Mouse (Mus musculus) ES-Bruce4 (cell line): ENCODE data around the gene Wdr76. TPM values are rescaled to one million over a fixed set of nuclear protein-coding genes. Genes with fewer than 3 reads are reported as not detected.
"Not testable (repeated sequence)": the region's sequence is repeated elsewhere in the genome, so short reads cannot be mapped to it uniquely, and the experiment has no call there.

ENCODE experiments used
- H3K27ac ChIP-seq: 2 replicates; pipeline ENCODE4 v1.5.1; 2012; ENCODE audit warnings: low read length, inconsistent platforms; ENCODE audit not compliant: insufficient read depth
- H3K27me3 ChIP-seq: 2 replicates; pipeline ENCODE4 v1.6.1; 2012; ENCODE audit warnings: mild to moderate bottlenecking, low read length, inconsistent platforms; ENCODE audit not compliant: control insufficient read depth, poor library complexity, insufficient read depth, severe bottlenecking
- H3K36me3 ChIP-seq: 2 replicates; pipeline ENCODE4 v1.6.1; 2012; ENCODE audit warnings: inconsistent platforms, mild to moderate bottlenecking, low read length, moderate library complexity; ENCODE audit not compliant: control insufficient read depth, poor library complexity, insufficient read depth, severe bottlenecking
- H3K4me1 ChIP-seq: one replicate; pipeline ENCODE4 v1.8.1; 2011; ENCODE audit warnings: low read length; ENCODE audit not compliant: control insufficient read depth, insufficient read depth
- H3K4me3 ChIP-seq: 2 replicates; pipeline ENCODE4 v1.5.1; 2011; ENCODE audit warnings: low read depth, mild to moderate bottlenecking, low read length
- H3K9ac ChIP-seq: 2 replicates; pipeline ENCODE4 v1.6.1; 2012; ENCODE audit warnings: low read depth, mild to moderate bottlenecking, inconsistent platforms; ENCODE audit not compliant: poor library complexity, severe bottlenecking
- H3K9me3 ChIP-seq: replicated peaks from 2 replicates; pipeline ENCODE4 v1.6.1; 2012; ENCODE audit warnings: mild to moderate bottlenecking, low read length, inconsistent platforms; ENCODE audit not compliant: control insufficient read depth, poor library complexity, insufficient read depth, severe bottlenecking
- CTCF ChIP-seq: IDR thresholded peaks from one replicate; pipeline ENCODE4 v1.8.1; 2011; ENCODE audit warnings: low read depth, low read length
- EP300 ChIP-seq: IDR thresholded peaks from 2 replicates; pipeline ENCODE4 v1.6.1; 2011; ENCODE audit warnings: low read depth, low read length; ENCODE audit not compliant: insufficient read depth
- POLR2A ChIP-seq: IDR thresholded peaks from one replicate; pipeline ENCODE4 v1.8.1; 2011; ENCODE audit warnings: low read length; ENCODE audit not compliant: insufficient read depth
- polyA plus RNA-seq: library from polyadenylated mRNA; stranded (reverse); fragments of >200 nt; gene quantifications from 2 replicates; pipeline ENCODE4 v1.2.4, GENCODE M21; 2011; ENCODE audit warnings: low read depth; ENCODE audit not compliant: missing spikeins, insufficient read depth, insufficient read length

The Wdr76 gene
- polyA plus RNA-seq, 1 experiment, result 40.6 TPM

DNA sequence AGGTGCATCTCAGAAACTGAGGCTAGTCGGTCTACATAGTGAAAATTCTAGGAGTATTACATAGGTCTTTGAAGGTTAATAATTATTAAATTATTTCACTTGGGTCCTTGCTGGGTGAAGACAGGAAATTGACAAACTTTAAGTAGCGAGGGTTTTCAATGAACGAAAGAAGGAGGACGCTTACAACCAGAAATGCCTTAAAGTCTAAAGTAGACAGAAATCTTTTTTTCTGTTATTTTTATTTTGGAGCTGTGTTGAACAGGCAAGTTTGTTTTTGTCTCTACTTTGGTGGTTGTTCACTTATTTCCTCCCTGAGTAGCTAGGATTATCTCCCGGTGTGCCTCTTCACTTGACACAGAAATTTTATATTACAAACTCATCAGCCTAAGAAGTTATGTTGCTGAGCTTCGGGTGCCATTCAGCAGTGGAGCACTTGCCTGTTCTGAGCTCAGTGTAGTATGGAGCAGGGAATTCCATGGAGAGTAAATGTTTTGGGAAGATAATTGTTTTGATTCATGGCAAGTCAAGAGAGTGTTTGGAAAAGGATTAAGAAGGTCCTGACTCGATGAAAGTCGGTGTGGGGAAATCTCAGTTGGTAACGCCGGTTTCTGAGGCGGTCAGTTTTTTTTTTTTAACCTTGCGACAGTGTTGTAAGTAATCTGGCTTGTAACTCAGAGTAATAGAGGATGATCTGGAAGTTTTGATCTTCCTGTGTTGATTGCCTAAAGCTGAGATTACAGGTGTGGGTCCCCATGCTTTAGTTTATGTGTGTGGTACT, 839 bp downstream of the Wdr76 start:
- Histone ChIP-seq H3K4me1 (no peaks in the 10 kb centered on the region), H3K27ac (no peak overlapping the region), H3K9ac (peak overlapping the region; percentile 82), H3K27me3 (no peaks in the 10 kb centered on the region), H3K36me3 (peaks cover 11% of the 10 kb centered on the region), H3K9me3 (no peaks in the 10 kb centered on the region), H3K4me3 (peak overlapping the region; percentile 84)
- TF ChIP-seq POLR2A (no peak), CTCF (no peak), EP300 (no peak)

DNA sequence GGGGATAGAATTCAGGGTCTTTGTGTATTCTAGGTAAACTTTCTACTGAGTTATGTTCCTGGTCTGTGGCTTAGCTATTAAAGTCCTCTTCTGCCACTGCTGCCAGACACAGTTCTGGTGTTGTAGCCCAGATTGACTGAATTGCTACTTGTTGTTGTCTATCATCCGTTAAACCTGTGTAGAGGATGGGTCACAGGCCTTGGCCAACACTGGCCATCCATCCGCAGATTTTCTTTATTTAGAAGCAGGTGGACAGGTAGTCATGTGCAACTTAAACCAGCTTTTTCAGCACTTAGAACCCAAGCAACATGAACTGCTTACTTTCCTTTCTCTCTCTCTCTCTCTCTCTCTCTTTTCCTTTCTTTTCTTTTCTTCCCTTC, 1.4 kb downstream of the Wdr76 start:
- no peaks in the 10 kb centered on the region for H3K9me3 ChIP-seq
- TF ChIP-seq POLR2A (no peak), CTCF (no peak), EP300 (no peak)
- H3K4me1 ChIP-seq, result no peaks in the 10 kb centered on the region
- peak overlapping the region; percentile 82 for H3K9ac ChIP-seq
- peaks cover 11% of the 10 kb centered on the region for H3K36me3 ChIP-seq
- H3K4me3 ChIP-seq, result no peak overlapping the region
- H3K27ac ChIP-seq, result no peak overlapping the region
- no peaks in the 10 kb centered on the region for H3K27me3 ChIP-seq

DNA sequence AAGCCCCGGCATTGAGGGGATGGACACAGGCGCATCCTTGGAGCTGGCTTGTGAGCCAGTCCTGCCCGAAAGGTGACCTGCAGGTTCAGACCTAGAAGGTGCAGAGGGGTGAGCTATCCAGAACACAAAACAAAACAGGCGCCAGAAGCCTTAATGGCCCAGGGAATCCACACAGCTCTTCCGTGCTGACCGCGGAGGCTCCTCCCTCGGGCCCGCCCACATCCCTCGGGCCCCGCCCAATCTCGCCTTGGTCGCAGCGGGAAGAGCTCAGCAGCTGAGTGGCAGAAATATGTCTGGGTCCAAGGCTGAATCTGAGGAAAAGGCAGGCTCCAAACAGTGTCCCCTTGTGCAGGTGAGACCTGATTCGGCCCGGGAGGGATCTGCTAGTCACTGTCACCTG, 3.1 kb downstream of the Wdr76 start:
- H3K9me3 ChIP-seq, result no peaks in the 10 kb centered on the region
- H3K27me3 ChIP-seq, result no peaks in the 10 kb centered on the region
- H3K4me3 ChIP-seq, result peak overlapping the region; percentile 45
- TF ChIP-seq EP300 (no peak), CTCF (no peak)
- H3K4me1 ChIP-seq, result no peaks in the 10 kb centered on the region
- H3K36me3 ChIP-seq, result peaks cover 11% of the 10 kb centered on the region
- H3K9ac ChIP-seq, result peak overlapping the region; percentile 20
- H3K27ac ChIP-seq, result peak overlapping the region; percentile 29; the same call in 1 of the 2 replicates

DNA sequence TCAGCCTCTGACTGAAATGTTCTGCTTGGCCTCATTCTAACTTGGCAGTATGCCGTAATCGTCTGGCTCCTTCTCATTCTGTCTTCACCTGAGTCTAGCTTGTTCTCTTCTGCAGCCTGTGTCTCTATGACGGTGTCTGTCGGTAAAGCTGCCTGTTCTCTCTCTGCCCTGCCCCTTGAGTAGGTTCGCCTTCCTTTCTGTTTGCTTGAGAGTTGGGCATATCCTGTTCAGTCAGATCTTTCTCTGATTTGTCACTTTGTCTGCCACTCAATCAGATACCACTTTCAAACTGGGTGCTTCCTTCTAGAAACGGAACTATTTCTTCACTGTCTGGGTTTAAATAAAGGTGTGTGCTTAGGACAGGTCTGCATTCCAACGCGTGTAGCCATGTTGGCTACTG, 4.9 kb downstream of the Wdr76 start:
- Histone ChIP-seq H3K9ac (no peak overlapping the region), H3K4me3 (no peak overlapping the region), H3K36me3 (peaks cover 14% of the 10 kb centered on the region), H3K27me3 (no peaks in the 10 kb centered on the region), H3K4me1 (no peaks in the 10 kb centered on the region), H3K9me3 (no peaks in the 10 kb centered on the region), H3K27ac (no peak overlapping the region)
- TF ChIP-seq CTCF (no peak), EP300 (no peak), POLR2A (no peak)

DNA sequence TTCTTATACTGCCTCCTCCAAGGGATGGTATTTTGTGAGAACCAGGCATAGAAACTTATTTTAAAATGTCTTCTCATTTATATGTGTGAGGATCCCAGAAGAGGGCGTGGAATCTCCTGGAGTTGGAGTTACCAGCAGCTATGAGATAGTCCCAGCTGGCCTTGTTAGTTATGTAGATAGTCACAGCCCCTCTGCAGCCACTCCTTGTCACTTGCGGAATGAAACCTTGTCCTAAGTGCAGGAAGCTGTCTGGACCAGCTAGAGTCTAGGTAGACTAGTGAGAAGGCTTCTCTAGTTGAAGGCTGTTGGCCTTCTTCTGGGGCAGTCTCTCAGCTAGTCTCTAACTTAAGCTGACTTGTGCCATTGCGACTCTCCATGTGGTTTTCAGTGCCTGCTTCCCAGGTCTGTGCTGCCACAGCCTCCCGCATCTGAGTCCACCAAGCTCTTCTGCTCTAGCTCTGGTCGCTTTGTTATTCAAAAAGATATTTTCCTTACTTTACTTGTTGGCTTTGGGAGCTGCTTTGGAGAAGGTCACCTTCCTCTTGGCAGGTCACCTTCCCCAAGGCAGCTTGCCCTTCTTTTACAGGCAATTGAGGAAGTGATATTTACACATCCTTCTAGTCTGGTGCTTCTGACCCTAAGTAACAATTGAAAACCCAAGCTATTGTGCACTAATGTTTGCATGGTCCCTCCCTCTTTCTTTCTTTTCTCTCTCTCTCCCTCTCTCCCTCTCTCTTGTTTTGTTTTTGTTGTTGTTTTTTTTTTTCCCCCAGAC, 6.7 kb downstream of the Wdr76 start:
- not testable (repeated sequence) for H3K9me3 ChIP-seq, H3K4me3 ChIP-seq, H3K9ac ChIP-seq, H3K4me1 ChIP-seq, H3K27me3 ChIP-seq
- Histone ChIP-seq H3K27ac (peak overlapping the region; percentile 79), H3K36me3 (peaks cover 24% of the 10 kb centered on the region)

DNA sequence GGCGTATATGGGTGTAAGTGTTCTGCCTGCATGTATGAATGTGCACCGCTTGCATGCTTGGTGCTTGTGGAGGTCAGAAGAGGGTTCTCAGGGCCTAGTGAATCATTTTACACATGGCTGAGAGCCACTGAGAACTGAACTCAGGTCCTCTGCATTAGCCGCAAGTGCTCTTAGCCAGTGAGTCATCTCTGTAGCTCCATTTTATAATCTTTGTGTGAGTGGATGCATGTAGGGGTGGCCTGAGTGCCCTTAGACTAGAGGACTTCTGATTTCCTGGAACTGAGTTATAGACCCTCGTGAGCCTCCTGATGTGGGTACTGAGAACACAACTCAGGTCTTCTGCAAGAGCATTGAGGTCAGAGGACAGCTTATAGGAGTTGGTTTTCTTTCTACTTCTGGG, 7.7 kb downstream of the Wdr76 start:
- TF ChIP-seq CTCF, result no peak
- TF ChIP-seq EP300, result no peak
- no peaks in the 10 kb centered on the region for H3K27me3 ChIP-seq
- H3K36me3 ChIP-seq, result peaks cover 26% of the 10 kb centered on the region
- H3K9me3 ChIP-seq, result no peaks in the 10 kb centered on the region
- H3K4me1 ChIP-seq, result no peaks in the 10 kb centered on the region
- no peak overlapping the region for H3K4me3 ChIP-seq
- H3K27ac ChIP-seq, result no peak overlapping the region
- no peak overlapping the region for H3K9ac ChIP-seq
